Mouse (Mus musculus) lung, postnatal 4 days (tissue): ENCODE measurements around the gene Adamts14.
A peak's percentile ranks its signal among the peaks of the same experiment; 100 is the strongest.

Experiments
- DNase-seq, 2 experiments: peaks; one replicate each; pipeline ENCODE4 v3.0.0; 2021

The Adamts14 gene

DNA sequence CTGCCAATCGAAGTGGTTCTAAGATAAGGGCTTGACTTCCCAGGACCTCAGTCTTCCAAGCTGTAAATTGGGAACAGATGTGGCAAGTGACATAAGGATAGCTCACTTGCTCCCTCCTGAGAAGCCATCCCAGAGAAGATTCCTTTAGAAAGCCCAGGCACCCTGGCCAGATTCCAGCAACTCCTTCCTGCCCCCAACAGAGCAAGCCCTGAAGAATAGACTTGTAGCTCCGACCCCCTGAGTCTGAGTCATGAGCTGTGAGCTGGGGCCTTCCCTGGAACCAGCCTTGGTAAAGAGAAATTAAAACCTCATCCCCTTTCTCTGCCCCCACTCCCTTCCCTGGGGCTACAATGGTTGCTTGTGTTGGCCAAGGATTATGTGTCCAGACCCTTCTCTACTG, 1.3 kb upstream of the Adamts14 start:
- no peak for DNase-seq

DNA sequence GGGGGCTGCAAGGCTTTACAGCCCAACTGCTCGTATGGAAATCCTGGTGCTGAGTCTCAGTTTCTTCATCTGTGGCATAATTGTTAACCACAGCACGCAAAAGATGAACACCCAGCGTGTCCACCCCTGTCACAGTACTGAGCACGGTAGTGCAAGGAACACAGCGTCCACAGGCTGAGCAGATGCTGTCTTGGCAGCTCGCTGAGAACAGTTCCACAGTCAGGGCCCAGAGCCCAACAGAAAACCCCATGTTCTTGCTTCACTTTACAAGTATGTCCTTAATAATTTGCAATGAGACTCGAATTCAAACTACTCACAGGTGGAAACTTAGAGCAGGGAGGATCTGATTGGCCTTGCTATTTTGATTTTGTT, 592 bp upstream of the Adamts14 start:
- peak; percentile 12 to 38 for DNase-seq

DNA sequence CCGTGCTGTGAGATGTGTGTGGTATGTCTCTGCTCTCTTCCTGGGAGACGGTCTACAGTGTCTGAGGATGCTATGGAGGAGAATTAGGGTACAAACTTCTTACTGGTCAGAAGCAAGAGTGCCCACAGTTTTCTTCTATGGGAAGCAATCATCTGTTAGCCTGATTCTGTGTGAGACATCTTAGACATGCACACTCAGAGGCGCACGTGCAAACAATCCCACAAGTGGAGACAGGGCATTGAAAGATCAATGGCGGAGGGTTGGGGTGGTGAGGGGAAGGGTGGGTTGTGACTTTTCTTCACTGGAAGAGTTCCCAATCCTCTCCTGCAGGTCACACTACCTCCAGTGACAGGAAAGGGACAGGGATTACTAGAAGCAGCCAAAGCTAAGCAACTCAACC, 607 bp downstream of the Adamts14 start:
- DNase-seq, result no peak

DNA sequence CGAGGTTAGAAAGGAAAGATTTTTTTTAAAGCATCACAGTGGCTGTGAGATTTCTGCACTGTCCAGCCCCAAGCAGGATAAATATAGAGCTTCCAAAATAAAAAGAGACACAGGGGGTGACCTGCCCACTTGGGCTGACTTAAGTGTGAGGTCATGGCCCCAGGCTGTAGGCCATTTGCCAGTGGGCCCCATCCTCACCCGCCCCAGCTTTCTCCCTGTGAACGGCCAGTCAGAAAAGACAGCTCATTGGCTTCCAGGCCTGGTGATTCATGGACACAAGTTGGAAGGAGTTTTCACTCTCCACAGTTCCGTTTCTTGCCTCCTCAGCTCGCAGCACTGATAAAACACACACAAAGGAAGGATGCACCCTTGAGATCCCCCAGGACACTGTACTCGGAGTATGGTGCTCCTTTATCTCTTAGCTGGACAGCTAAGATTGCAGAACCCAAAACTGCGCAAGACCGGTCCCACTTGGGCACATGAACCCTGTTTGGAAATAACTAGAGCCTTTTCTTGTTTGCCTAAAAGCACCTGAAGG, 1.1 kb downstream of the Adamts14 start:
- peak in 1 of 2 experiments; percentile 30 for DNase-seq

DNA sequence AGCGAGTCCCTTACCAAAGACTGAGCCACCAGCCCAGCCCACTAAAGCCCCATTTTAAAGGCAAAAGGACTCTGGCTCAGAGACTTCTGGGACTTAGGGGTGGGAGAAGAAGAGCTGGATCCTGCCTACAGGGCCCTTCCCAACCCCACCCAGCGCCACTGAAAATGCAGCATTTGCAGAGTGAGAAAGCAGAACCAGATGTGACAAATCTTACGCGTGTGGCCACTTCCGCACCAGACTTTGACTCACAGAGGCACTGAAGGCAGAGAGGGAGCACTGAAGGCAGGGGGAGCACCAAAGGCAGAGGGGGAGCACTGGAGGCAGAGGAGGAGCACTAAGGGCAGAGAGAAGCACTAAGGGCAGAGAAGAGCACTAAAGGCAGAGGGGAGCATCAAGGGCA, 5.9 kb downstream of the Adamts14 start:
- no peak for DNase-seq

DNA sequence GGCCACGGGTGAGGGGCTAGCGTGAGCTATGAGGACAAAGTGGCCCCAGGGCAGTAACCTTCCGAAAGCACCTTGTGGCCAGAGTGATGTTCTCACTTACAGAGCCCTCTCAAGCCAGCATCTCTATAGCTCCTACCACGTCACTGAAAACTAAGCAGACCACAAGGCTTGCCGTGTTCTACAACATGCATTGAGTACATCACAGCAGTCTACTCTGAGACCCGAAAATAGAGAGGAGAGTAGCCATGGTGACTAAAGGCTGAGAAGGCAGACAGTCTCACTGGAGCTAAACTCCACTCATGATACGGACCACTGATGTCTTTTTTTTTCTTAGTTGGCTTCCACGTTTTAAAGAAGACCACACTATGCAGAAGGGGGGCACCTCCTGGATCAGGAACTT, 9.6 kb downstream of the Adamts14 start:
- no peak for DNase-seq

DNA sequence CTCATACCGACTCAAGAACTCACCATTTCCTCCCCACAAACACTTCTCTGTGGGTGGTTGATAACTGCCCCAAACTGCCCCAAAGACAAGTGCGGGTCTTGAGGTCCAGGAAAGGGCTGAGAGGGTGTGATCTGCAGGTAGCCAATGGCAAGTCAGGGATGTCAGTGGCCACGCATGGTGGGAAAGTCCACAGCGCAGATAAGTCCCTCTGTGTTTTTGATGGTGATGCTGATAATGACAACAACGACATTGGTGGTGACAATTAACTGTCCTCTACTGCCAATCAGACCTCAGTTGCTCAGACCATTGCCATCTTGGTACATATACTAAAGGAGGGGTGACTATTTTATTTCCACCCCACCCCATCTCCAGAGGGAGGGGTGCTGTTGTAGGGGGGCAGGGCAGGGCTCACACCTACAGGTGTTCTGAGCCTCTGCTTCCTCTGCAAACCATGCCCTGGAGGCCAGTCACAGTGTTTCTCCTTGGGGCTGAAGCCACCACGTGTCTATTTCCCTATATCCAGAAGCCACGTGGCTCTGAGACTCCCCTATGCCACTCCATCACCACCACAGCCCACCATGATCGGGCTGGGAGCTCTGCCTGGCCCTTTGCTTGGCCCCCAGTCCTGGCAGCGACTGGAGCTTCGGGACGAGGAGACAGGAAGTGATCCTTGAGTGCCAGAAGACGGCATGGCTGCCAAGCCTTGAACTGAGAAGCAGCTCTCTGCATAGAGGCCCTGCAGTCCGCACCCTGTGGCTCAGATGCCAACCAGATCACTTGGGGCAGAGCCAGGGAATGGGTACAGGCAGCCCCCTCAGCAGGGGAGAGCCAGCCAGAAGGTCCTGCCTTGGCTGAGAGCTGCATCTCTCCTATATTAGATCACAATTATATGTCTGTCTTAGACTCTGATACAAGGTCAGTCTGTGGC, 11.7 kb downstream of the Adamts14 start:
- DNase-seq, result peak; percentile 15 to 52

DNA sequence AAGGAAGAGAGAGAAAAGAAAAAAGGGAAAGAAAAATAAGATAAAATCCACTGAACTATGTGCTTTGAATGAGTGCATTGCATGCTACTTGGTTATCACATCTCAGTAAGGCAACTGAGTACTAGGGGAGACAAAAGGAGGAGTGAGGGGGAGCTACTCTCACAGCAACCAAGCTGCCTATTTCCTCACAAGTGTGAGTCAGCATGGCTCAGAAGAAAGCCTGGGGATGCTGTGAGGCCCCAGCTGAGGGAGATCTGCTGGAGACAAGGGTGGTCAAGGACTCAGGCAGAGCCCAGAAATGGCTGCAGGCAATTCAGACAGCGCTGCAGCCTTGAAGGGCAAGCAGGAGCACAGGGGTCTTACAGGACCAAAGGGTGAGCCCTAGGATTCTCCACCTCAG, 15.1 kb downstream of the Adamts14 start:
- no peak for DNase-seq

DNA sequence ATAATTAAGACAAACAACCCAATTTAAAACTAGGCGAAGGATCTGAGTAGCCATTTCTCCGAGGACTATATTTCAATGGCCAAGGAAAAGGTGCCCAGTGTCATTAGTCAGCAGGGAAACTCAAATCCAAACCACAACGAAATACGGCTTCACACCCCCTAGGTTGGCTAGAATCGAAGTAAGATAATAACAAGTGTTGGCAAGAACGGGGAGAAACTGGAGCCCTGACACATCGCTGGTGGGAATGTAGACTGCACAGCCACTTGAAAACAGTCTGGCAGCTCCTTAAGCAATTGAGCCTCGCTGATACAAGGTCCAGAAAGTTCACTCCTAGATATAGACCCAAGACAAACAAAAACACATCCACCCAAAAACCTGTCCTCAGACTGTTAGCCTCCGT, 16.6 kb downstream of the Adamts14 start:
- DNase-seq, result no peak

DNA sequence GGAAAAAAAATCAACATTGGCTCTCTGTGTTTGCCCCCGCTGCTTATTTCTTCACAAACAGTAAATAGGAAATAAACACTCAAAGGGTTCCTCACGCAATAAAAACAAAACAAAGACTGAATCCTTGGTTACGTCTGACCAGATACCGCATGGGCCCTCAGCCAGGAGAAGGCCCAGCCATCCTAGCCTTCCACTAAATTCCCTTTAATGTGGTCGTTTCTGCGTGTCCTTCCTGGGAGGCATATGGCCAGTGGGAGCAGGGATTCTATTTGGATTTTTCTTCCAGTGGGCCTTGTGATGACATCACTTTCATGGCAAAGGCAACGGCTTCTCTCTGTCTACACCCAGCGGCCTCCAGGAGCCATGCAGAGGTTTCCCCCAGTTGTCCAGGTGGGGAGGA, 18.0 kb downstream of the Adamts14 start:
- DNase-seq, result peak; percentile 29 to 52

DNA sequence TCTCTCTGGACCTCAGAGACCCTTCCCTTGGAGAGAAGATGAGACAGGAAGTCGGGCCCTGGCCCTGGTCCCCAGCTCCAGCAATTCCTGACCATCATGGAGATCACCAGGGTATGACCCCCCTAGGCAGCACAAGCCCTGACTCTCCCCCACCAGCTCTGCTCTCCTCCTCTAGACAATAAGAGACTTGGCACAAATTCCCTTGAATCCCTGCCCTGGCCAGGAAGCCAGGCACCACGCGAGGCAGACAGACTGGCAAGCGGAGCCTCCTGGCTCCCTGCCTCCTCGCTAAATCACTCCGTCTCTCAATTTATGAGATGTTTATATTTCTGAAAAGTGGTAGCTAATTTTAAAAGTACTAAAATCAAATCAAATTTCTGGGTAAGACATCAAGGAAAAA, 18.5 kb downstream of the Adamts14 start:
- DNase-seq, result peak; percentile 54 to 72

DNA sequence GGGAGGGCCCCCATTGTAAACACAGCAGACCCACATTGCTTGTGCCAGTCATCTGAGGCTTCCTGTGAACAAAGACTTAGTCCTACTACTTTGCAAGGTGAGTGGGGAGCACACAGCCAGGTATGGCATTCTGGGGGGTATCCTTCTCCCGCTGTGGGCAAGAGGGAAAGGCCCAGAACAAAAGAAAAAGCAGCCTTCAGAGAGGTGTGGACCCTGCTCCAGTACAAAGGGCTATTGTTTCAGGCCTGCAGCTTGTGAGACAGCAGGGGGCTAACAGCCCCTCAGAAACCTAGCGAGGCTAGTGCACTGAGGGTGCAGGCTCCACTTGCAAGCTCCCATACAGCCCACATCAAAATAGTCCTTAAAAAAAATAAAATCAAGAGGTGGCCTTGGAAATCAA, 23.3 kb downstream of the Adamts14 start:
- no peak for DNase-seq

DNA sequence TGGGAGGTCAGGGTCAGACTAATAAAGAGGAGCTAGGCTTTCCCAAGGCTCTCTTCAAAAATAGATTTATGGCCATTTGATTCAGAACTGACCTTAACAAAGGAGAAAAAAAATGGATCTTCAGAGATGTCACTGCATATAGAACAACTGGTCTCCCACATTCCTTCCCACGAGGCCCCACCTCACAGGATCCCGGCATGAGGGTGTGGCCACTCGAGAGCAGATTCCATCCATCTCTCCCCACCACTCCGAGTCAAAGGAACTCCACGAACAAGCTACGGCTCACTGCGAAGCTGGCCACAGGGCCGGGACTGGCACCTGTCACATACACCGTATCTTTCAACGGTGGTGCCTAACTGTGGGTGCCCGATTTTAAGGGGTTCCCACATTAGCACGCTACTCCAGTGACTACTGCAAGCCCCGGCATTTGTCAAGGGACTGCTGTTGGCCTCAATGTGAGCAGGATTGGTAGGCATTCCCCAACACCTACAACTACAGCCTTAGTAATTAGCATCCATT, 24.6 kb downstream of the Adamts14 start:
- no peak for DNase-seq

DNA sequence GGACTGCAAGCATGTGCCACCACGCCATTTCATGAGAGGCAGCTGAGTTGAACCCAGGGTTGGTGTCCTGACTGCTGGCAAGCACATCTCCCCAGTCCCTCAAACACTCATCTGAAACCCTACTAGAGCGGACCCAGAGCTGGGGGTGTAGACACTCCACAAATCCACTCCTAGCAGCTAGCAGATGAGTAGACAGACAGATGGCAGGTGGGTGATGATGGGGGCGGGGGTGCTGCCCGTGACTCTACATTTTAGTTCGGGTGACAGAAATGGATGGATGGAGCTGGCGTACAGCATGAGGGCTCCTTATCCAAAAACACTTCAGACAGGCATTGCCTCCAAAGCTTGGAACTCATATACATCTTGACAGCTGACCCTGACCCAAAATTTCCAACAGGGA, 26.9 kb downstream of the Adamts14 start:
- DNase-seq, result no peak

DNA sequence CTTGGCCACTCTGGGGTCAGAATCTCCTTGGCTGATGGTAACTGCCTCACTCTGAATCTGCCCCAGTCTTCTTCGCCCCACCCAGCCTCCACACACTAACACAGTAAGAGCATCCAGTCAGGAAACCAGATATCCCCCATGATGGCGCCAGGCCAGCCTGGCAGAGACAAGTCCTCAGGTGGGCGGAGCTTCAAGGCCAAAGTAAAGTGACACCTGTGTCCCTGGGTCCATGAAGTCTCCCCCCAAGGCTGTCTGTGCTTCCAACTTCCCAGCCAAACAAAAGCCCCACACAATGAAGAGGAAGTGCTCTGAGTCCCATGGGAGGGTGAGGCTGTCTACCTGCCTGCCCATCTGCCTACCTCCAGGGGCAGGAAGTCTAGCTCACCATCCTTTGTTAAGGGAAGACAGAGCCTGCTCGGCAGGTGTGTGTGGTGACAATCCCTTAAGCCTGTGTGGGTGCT, 31.2 kb downstream of the Adamts14 start:
- peak in 1 of 2 experiments; percentile 20 for DNase-seq

DNA sequence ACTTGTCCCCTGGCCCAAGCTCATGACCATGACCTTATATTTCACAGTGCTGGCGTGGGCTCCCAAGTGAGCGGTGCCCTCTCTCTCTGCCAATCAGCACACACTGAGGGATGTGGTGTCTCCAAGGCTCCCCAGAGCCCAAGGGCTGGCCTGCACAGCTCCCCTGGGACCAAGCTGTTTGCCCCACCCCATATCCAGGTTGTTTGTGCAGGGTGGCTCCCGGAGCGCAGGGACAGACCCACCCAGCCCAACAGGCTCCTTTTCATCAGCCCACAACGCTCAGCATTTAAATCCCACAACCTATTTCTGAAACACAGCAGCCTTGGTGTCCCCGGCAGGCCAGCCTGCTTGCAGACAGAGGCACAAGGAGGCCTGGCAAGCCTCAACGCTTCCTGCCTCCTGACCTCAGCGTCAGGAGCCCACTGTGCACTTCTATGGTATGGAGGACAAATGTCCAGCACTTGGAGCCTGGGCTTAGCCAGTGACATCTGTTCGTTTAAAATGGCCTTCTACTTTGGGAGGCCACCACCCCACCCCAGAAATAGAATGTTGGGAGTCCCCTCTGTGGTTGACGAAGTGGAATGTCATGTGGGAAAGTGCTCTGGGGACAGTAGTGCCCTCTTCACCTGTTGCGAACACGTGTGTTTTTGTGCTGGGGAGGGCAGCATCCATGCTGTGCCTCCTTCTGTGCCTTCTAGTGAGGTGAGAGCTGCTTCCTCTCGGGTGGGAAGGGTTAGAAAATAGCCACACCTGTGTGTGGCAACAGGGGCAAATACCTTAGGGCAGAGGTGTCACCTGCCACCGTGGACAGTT, 32.9 kb downstream of the Adamts14 start:
- peak in 1 of 2 experiments; percentile 17 for DNase-seq

DNA sequence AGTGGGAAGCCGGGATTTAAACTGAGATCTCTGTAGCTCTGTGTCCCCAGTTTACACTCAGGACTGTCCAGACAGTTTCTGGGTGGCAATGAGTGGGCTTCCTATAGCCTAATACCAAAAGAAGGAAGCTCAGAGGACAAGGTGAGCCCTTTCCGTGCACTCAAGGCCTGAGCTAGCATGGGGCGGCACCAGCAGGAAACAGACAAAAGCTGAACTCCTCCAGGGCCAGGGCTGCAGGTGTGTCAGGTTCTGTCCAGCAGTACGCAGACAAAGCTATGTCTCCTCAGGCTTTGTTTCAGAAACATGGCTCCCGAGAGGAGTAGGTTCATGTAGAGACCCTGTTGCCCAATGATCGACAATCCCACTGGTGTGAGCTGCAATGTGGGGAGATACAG, 35.9 kb downstream of the Adamts14 start:
- DNase-seq, result no peak

DNA sequence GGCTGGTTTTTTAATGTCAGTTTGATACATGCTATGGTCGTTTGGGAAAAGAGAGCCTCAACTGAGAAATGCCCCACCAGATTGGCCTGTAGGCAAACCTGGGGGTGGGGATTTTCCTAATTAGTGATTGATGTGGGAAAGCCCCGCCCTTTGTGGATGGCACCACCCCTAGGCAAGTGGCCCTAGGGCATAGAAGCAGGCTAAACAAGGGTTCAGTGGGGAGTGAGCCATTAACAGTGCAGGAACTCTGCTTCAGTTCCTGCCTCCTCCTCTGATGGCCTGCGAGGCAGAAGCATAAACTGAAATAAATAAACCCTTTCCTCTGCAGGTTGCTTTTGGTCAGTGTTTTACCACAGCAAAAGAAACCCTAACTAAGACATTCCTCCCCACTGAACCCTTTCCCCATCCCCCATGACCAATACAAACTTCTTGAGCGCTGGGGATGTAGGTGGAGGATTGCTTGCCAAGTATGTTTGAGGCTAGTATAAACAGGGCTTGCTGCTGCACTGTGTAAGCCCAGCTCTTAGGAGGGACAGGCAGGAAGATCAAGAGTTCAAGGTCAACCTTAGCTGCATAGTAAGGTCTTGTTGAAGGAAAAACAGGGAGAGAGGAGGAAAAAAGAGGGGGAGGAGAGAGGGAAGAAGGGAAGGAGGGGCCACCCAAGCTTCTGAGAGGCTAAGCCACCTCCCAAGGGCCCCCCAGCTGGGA, 36.4 kb downstream of the Adamts14 start:
- no peak for DNase-seq

DNA sequence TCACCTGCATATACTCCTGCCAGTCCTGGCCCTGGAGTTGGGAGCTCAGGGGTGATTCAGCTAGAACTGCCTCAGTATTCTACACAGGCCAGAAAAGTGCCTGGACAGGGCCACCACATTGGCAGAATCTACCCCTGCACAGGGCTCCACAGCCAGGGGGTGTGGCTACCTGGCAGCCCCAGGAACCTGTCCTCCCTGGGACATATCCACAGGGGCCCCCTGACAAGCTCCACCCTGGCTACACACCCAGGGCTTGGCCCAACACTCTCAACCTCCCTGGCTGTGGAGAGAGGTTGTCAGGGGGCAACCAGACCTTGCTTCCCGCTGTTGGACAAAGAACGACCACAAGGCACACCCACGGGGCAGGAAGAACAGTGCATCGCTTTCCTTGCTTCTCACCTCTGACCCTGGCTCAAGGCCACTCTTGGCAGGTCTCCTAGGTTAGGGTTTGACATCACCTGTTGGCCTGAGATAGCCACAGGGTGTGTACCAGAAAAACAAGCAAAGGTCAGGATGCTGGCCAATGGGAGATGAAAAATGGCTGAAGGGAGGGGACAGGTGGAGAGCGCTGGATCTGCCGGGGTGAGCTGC, 37.5 kb downstream of the Adamts14 start:
- DNase-seq, result peak in 1 of 2 experiments; percentile 17

DNA sequence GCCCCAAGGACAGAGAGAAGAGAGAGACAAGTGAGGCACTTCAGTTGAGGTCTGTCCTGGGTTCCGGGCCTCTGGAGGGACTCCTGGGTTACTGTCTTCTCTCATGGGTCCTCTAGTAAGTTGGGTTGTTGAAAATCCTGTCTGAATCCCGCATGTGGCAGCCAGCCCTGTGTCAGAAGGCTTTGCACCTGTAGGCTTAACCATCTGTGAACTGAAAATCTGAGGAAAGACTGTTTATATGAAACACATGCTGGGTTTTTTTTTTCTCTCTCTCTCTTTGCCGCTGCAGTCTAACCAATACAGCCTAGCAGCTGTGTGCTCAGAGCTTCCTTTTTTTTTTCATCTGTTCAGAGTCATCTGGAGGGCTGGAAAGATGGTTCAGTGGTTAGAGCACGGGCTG, 38.9 kb downstream of the Adamts14 start:
- DNase-seq, result no peak

DNA sequence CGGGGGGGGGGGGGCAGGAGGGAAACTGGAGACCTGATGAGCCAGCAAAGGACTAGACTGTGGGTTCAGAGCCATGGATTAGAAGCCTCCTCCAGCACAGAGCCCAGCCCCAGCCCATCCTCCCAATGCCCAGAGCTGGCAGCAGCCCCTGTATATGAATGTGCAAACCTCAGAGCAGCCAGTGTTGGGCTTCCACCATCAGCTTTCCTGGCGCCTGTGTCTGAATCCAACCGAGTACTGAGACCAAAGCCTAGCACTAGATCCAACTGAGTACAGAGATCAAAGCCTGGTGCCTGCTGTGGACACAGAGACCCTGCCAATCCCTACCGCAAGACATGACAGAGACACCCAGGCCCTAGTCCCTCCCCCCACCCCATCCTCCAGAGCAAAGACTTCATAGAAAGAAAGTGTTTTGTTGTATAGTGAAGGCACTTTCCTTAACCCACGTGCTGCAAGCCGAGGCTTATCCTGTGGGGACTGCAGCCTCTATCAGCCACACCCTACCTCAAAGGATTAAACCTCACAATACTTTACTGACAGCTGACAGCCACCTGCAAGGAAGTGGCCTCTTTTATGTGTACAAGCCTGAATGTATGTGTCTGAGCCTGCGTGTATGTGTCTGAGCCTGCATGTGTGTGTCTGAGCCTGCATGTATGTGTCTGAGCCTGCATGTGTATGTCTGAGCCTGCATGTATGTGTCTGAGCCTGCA, 40.2 kb downstream of the Adamts14 start:
- DNase-seq, result peak; percentile 31 to 72

DNA sequence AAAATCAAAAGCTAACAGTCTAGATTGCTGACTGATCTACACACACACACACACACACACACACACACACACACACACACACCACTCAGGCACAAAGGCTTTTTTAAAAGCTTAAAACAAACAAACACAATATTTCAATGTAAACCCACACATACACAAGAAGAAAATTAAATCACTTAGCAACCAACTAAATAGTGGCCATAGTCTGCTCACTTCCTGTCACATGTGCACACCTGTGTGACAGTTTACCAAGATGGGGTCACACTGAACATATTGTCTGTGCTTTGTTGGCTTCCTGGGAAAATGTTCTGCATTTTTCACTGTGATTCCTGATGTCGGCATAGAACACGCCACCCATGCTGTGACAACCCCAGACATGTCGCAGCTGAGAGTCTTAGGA, 41.5 kb downstream of the Adamts14 start:
- no peak for DNase-seq
